Mouse (Mus musculus) forebrain, embryonic 10.5 days (tissue): ENCODE measurements at regions not wholly inside any gene's neighbourhood (a gene's known extent, or its start where the extent isn't known, plus 50 kb on each side); places are given as distances from the start of the nearest gene placed in this dataset.

Experiments
- DNase-seq: peaks from one replicate; pipeline ENCODE4 v3.0.0-alpha.2; 2017; ENCODE audit warnings: low spot score; ENCODE audit errors: extremely low spot score
- H3K27ac ChIP-seq: fragments of 300-500 bp; sonication (generic); 2 replicates; pipeline ENCODE4 v1.5.1; 2016; ENCODE audit warnings: mild to moderate bottlenecking
- H3K27me3 ChIP-seq: fragments of 300-500 bp; sonication (generic); 2 replicates; pipeline ENCODE4 v1.6.1; 2016; ENCODE audit warnings: mild to moderate bottlenecking; ENCODE audit not compliant: poor library complexity, severe bottlenecking
- H3K36me3 ChIP-seq: fragments of 300-500 bp; sonication (generic); replicated peaks from 2 replicates; pipeline ENCODE4 v1.6.1; 2016; ENCODE audit warnings: mild to moderate bottlenecking, moderate library complexity
- H3K4me1 ChIP-seq: fragments of 300-500 bp; sonication (generic); 2 replicates; pipeline ENCODE4 v1.6.1; 2016
- H3K4me3 ChIP-seq: fragments of 300-500 bp; sonication (generic); 2 replicates; pipeline ENCODE4 v1.5.1; 2016; ENCODE audit warnings: mild to moderate bottlenecking, moderate library complexity
- H3K9me3 ChIP-seq: fragments of 300-500 bp; sonication (generic); 2 replicates; pipeline ENCODE4 v1.6.1; 2016; ENCODE audit warnings: mild to moderate bottlenecking, moderate library complexity
- whole genome bisulfite sequencing: fragments of 180-500 bp; shearing (Covaris S2); methylation state at CpG from one replicate; pipeline ENCODE4 v1.1.7; 2016; 5-methylcytosine and 5-hydroxymethylcytosine counted together

- no peaks in the 10 kb centered on the region for H3K9me3 ChIP-seq
- H3K27ac ChIP-seq, result peak overlapping the region; percentile 77
- H3K36me3 ChIP-seq, result no peaks in the 10 kb centered on the region
- peak overlapping the region; percentile 49 for H3K4me3 ChIP-seq
- DNase-seq, result peak; percentile 77
- H3K27me3 ChIP-seq, result peaks cover 39% of the 10 kb centered on the region
- peaks cover 14% of the 10 kb centered on the region for H3K4me1 ChIP-seq
- WGBS, result 14% methylated on average over 22 of the region's 22 CpGs
Observed at GRCm38 (mm10) chr9:46814478-46815241, 183.9 kb upstream of the Gm4791 start.

GRCm38 (mm10) chr9:46810266-46810665 lies 188.3 kb upstream of the Gm4791 start:
- DNase-seq, result no peak
- no peaks in the 10 kb centered on the region for H3K9me3 ChIP-seq
- H3K27ac ChIP-seq, result no peak overlapping the region
- H3K27me3 ChIP-seq, result peaks cover 31% of the 10 kb centered on the region
- 85% methylated on average over 7 of the region's 7 CpGs for WGBS
- peaks cover 10% of the 10 kb centered on the region for H3K4me1 ChIP-seq
- no peak overlapping the region for H3K4me3 ChIP-seq
- no peaks in the 10 kb centered on the region for H3K36me3 ChIP-seq

GRCm38 (mm10) chr9:46795446-46795845 lies 203.1 kb upstream of the Gm4791 start:
- Histone ChIP-seq H3K36me3 (no peaks in the 10 kb centered on the region), H3K4me1 (no peaks in the 10 kb centered on the region), H3K9me3 (no peaks in the 10 kb centered on the region), H3K27me3 (no peaks in the 10 kb centered on the region), H3K4me3 (no peak overlapping the region), H3K27ac (no peak overlapping the region)
- DNase-seq, result no peak
- 63% methylated on average over 11 of the region's 11 CpGs for WGBS

GRCm38 (mm10) chr9:46789036-46789435 lies 209.5 kb upstream of the Gm4791 start:
- H3K4me3 ChIP-seq, result no peak overlapping the region
- H3K4me1 ChIP-seq, result peaks cover 4% of the 10 kb centered on the region; the same call in 1 of the 2 replicates
- 86% methylated on average over 10 of the region's 10 CpGs for WGBS
- no peak for DNase-seq
- no peaks in the 10 kb centered on the region for H3K27me3 ChIP-seq
- no peak overlapping the region for H3K27ac ChIP-seq
- no peaks in the 10 kb centered on the region for H3K36me3 ChIP-seq
- H3K9me3 ChIP-seq, result no peaks in the 10 kb centered on the region

GRCm38 (mm10) chr9:46788456-46788855 lies 210.1 kb upstream of the Gm4791 start:
- H3K4me3 ChIP-seq, result no peak overlapping the region
- H3K36me3 ChIP-seq, result no peaks in the 10 kb centered on the region
- H3K4me1 ChIP-seq, result peaks cover 4% of the 10 kb centered on the region; the same call in 1 of the 2 replicates
- 91% methylated on average over 5 of the region's 5 CpGs for WGBS
- H3K27ac ChIP-seq, result no peak overlapping the region
- H3K27me3 ChIP-seq, result no peaks in the 10 kb centered on the region
- DNase-seq, result no peak
- H3K9me3 ChIP-seq, result no peaks in the 10 kb centered on the region

DNA sequence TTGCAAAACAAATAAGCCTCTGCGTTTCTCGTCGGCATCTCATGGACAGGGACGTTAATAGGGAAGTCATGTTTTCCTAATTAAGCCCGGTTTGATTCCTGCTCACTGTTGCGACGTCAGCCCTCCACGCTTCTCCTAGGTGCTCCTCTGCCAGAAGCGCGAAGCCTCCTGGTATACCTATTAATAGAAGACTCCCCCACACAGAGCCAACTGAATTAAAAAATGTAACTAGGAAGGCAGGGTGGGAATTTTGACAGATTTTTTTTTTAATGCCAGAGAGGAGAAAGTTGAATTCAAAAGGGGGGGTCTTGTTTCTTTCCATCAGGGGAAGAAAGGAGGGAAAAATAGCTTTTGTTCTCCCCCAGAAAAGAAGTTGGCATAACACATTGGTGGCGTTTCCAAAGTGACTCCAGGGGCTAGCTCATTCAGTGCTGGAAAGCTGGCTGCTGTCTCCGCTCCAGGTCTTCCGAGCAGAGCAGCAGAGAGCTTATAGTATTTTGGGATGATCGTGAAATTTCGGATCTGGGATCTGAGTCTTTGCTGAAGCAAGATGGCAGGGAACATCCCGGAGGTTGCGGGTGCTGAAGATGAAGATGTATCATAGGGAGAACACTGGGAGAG lies 214.1 kb upstream of the Gm4791 start:
- H3K27me3 ChIP-seq, result no peaks in the 10 kb centered on the region; the same call in 1 of the 2 replicates
- no peaks in the 10 kb centered on the region for H3K9me3 ChIP-seq
- H3K4me3 ChIP-seq, result no peak overlapping the region
- peaks cover 8% of the 10 kb centered on the region; the same call in 1 of the 2 replicates for H3K4me1 ChIP-seq
- H3K36me3 ChIP-seq, result no peaks in the 10 kb centered on the region
- DNase-seq, result no peak
- 83% methylated on average over 17 of the region's 17 CpGs for WGBS
- H3K27ac ChIP-seq, result no peak overlapping the region

- no peak overlapping the region for H3K27ac ChIP-seq
- peaks cover 8% of the 10 kb centered on the region; the same call in 1 of the 2 replicates for H3K4me1 ChIP-seq
- H3K4me3 ChIP-seq, result no peak overlapping the region
- DNase-seq, result no peak
- no peaks in the 10 kb centered on the region for H3K9me3 ChIP-seq
- WGBS, result 88% methylated on average over 12 of the region's 12 CpGs
- H3K27me3 ChIP-seq, result no peaks in the 10 kb centered on the region; the same call in 1 of the 2 replicates
- H3K36me3 ChIP-seq, result no peaks in the 10 kb centered on the region
Observed at GRCm38 (mm10) chr9:46783597-46784354, 214.8 kb upstream of the Gm4791 start.

DNA sequence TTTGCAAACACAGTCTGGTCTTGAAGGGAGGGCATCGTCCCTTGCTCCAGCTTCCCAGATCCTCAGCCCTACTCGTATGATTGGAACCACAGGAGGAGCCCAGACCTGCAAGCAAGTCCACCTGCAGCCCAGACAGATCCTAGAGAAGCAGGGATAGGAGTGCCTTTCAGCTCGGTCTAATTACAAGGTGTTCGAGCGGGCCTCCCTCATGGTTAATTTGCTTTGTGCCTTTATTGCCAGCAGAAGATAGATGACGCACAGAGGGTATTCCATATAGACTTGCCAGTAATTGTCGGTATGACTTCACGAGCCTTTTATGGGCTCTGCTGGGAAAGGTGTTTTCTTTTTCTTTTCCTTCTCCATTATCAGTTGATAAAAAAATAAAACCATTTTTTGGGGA lies 216.9 kb upstream of the Gm4791 start:
- Histone ChIP-seq H3K4me3 (no peak overlapping the region), H3K27ac (no peak overlapping the region), H3K27me3 (no peaks in the 10 kb centered on the region; the same call in 1 of the 2 replicates), H3K4me1 (peaks cover 8% of the 10 kb centered on the region; the same call in 1 of the 2 replicates), H3K9me3 (no peaks in the 10 kb centered on the region), H3K36me3 (no peaks in the 10 kb centered on the region)
- WGBS, result 91% methylated on average over 8 of the region's 8 CpGs
- DNase-seq, result no peak

DNA sequence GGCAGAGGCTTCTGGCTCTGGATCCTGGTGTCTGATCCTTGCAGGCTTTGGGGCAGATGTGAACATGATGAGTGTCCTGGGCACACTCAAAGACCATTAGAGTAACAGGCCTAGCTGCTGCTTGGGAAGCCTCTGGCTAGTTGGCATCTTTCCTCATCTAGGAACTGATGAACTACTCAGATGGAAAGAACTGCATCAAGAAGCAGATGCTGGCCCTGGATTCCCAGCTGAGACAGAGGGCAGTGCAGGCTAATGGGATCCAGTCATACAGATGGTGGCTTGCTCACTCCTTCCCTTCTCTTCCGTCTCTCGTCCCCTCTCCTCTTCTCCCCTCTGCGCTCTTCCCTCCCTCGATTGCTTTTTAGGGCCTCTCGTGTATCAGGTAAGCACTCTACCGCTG lies 219.8 kb upstream of the Gm4791 start:
- H3K4me3 ChIP-seq, result no peak overlapping the region
- no peak for DNase-seq
- H3K4me1 ChIP-seq, result 0 out of 2 replicates have a peak, but pooled peaks cover 4% of the 10 kb centered on the region
- no peaks in the 10 kb centered on the region for H3K36me3 ChIP-seq
- H3K27ac ChIP-seq, result no peak overlapping the region
- no peaks in the 10 kb centered on the region for H3K9me3 ChIP-seq
- WGBS, result 86% methylated on average over 6 of the region's 6 CpGs
- no peaks in the 10 kb centered on the region; the same call in 1 of the 2 replicates for H3K27me3 ChIP-seq

- 81% methylated on average over 2 of the region's 2 CpGs for WGBS
- Histone ChIP-seq H3K4me3 (no peak overlapping the region), H3K36me3 (no peaks in the 10 kb centered on the region), H3K9me3 (no peaks in the 10 kb centered on the region), H3K4me1 (peaks cover 8% of the 10 kb centered on the region; the same call in 1 of the 2 replicates), H3K27ac (no peak overlapping the region), H3K27me3 (no peaks in the 10 kb centered on the region)
- no peak for DNase-seq
Observed at GRCm38 (mm10) chr9:46774821-46775220, 223.7 kb upstream of the Gm4791 start.

DNA sequence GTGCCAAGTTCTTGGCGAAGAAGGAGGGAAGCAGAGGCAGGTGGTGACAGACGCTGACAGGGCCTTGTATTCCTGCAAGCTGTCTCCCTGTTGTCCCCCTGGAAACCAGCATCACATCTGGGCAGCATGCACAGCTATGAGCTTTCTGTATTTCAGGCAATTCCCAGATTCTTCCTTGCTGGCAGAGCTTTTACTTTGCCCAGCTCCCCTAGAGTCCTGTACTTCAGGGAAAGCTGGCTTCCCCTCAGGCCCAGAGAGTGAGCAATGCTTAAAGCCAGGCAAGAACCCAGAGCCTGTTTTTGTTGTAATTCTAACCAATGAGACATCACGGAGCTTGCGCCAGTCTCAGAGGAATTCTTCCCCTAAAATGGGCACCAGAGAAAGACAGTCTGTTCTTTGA lies 238.3 kb upstream of the Gm4791 start:
- 83% methylated on average over 4 of the region's 4 CpGs for WGBS

GRCm38 (mm10) chr9:46757005-46757672 lies 241.4 kb upstream of the Gm4791 start:
- Histone ChIP-seq H3K36me3 (no peaks in the 10 kb centered on the region), H3K4me1 (peaks cover 5% of the 10 kb centered on the region), H3K4me3 (no peak overlapping the region), H3K27me3 (no peaks in the 10 kb centered on the region), H3K27ac (no peak overlapping the region), H3K9me3 (no peaks in the 10 kb centered on the region)
- 73% methylated on average over 6 of the region's 6 CpGs for WGBS
- DNase-seq, result no peak

More for the DNA sequence above, 238.3 kb upstream of the Gm4791 start:
- no peaks in the 10 kb centered on the region for H3K4me1 ChIP-seq
- DNase-seq, result no peak
- H3K4me3 ChIP-seq, result no peak overlapping the region
- no peaks in the 10 kb centered on the region for H3K27me3 ChIP-seq
- H3K27ac ChIP-seq, result no peak overlapping the region
- no peaks in the 10 kb centered on the region for H3K36me3 ChIP-seq
- H3K9me3 ChIP-seq, result no peaks in the 10 kb centered on the region
